Mouse (Mus musculus) left cerebral cortex, adult 6 months (tissue): ENCODE measurements around the gene Trmt13. TPM values are rescaled to one million over a fixed set of nuclear protein-coding genes. Genes with fewer than 3 reads are reported as not detected.

ENCODE experiments used
- long read RNA-seq, 2 experiments: library from polyadenylated mRNA; unstranded; transcript quantifications; one replicate each; pipeline ENCODE4 v2.0.0; 2019 to 2020
- polyA plus RNA-seq: library from polyadenylated mRNA; unstranded; fragments of <200 nt; fragmentation: Nextera tagmentation; gene quantifications from 2 replicates; pipeline ENCODE4 v1.2.3, GENCODE M21; 2021

The Trmt13 gene
- polyA plus RNA-seq, result 3.1 and 3.4 TPM in 2 replicates
- long read RNA-seq, experiment 1, partial matches to known transcripts, result 8 of 20 reads
- long read RNA-seq, experiment 1, other reads (novel, unspliced or antisense), result 7 of 20 reads
- long read RNA-seq, experiment 2, partial matches to known transcripts, result 2 of 4 reads
- long read RNA-seq, experiment 2, other reads (novel, unspliced or antisense), result 2 of 4 reads

GRCm38 (mm10) chr3:116614295-116614892 is at the start of gene Trmt13:
Trmt13 (minus strand) TSS chr3:116614587.

GRCm38 (mm10) chr3:116662463-116662863 is 48.1 kb upstream of the Trmt13 start, which contains the start of gene Mfsd14a:
Mfsd14a (minus strand) TSS chr3:116662677.

GRCm38 (mm10) chr3:116594728-116595602 is 19.4 kb downstream of the Trmt13 start, which contains the start of gene Sass6:
Sass6 (plus strand) TSS chr3:116594982.

GRCm38 (mm10) chr3:116562408-116563094 is 51.8 kb downstream of the Trmt13 start, which contains the start of gene Lrrc39:
Lrrc39 (plus strand) TSS chr3:116562973.

Other genes with a start within 250 kb of the Trmt13 start
- gene Cdc14a, start 190.6 kb downstream of the Trmt13 start, polyA plus RNA-seq, result 1.0 and 1.3 TPM in 2 replicates
- 62.2 and 79.1 TPM in 2 replicates for gene Rtca, start 106.4 kb downstream of the Trmt13 start, polyA plus RNA-seq
- 10.3 and 12.2 TPM in 2 replicates for gene Dbt, start 101.5 kb downstream of the Trmt13 start, polyA plus RNA-seq
- 0.09 and 0.16 TPM in 2 replicates for gene Lrrc39, start 51.6 kb downstream of the Trmt13 start, polyA plus RNA-seq
- gene Sass6, start 19.6 kb downstream of the Trmt13 start, polyA plus RNA-seq, result 1.5 and 2.3 TPM in 2 replicates
- gene Mfsd14a, start 48.1 kb upstream of the Trmt13 start, polyA plus RNA-seq, result 43.9 and 54.5 TPM in 2 replicates
- gene Gm43191, start 66.7 kb upstream of the Trmt13 start, polyA plus RNA-seq, result not detected in 2 replicates
- 4.3 and 16.2 TPM in 2 replicates for gene Slc35a3, start 98.2 kb upstream of the Trmt13 start, polyA plus RNA-seq
- gene Agl, start 193.6 kb upstream of the Trmt13 start, polyA plus RNA-seq, result 5.8 and 7.5 TPM in 2 replicates
- 0.88 and 1.2 TPM in 2 replicates for gene Frrs1, start 244.9 kb upstream of the Trmt13 start, polyA plus RNA-seq